Mouse (Mus musculus) hindbrain, embryonic 15.5 days (tissue): ENCODE results near the gene Piezo1. TPM values are rescaled to one million over a fixed set of nuclear protein-coding genes. Genes with fewer than 3 reads are reported as not detected.

Experiments used
- ATAC-seq: fragments of 200-750 bp; cut with Nextera tagmentation; 2 replicates; pipeline ENCODE4 v1.8.0; 2017; ENCODE audit warnings: low read depth, moderate number of reproducible peaks, moderate TSS enrichment; ENCODE audit not compliant: low FRiP score
- H3K27ac ChIP-seq: fragments of 300-500 bp; sonication (generic); replicated peaks from 2 replicates; pipeline ENCODE4 v1.5.1; 2015; ENCODE audit warnings: mild to moderate bottlenecking, inconsistent platforms
- H3K27me3 ChIP-seq: fragments of 300-500 bp; sonication (generic); 2 replicates; pipeline ENCODE4 v1.6.1; 2015; ENCODE audit warnings: control low read depth, inconsistent platforms
- H3K36me3 ChIP-seq: fragments of 300-500 bp; sonication (generic); 2 replicates; pipeline ENCODE4 v1.6.1; 2015; ENCODE audit warnings: control low read depth, inconsistent platforms
- H3K4me1 ChIP-seq: fragments of 300-500 bp; sonication (generic); replicated peaks from 2 replicates; pipeline ENCODE4 v1.6.1; 2015; ENCODE audit warnings: control low read depth, inconsistent platforms
- H3K4me2 ChIP-seq: fragments of 300-500 bp; sonication (generic); 2 replicates; pipeline ENCODE4 v1.6.1; 2015; ENCODE audit warnings: moderate library complexity, mild to moderate bottlenecking, inconsistent platforms
- H3K4me3 ChIP-seq: fragments of 300-500 bp; sonication (generic); 2 replicates; pipeline ENCODE4 v1.5.1; 2015; ENCODE audit warnings: mild to moderate bottlenecking, inconsistent platforms
- H3K9ac ChIP-seq: fragments of 300-500 bp; sonication (generic); 2 replicates; pipeline ENCODE4 v1.6.1; 2015; ENCODE audit warnings: inconsistent platforms
- H3K9me3 ChIP-seq: fragments of 300-500 bp; sonication (generic); 2 replicates; pipeline ENCODE4 v1.6.1; 2016; ENCODE audit warnings: control low read depth, inconsistent platforms
- WGBS: fragments of 180-500 bp; shearing (Covaris S2); methylation state at CpG from one replicate; pipeline ENCODE4 v1.1.7; 2015; 5-methylcytosine and 5-hydroxymethylcytosine counted together
- polyA plus RNA-seq: library from polyadenylated mRNA; unstranded; fragments of >200 nt; fragmentation: Nextera tagmentation; extraction: Ambion mirVana; gene quantifications from 2 replicates; pipeline ENCODE4 v1.2.1, GENCODE M21; 2015

Piezo1 gene
- polyA plus RNA-seq, 1 experiment from 2014 or later = 2.8 TPM

DNA sequence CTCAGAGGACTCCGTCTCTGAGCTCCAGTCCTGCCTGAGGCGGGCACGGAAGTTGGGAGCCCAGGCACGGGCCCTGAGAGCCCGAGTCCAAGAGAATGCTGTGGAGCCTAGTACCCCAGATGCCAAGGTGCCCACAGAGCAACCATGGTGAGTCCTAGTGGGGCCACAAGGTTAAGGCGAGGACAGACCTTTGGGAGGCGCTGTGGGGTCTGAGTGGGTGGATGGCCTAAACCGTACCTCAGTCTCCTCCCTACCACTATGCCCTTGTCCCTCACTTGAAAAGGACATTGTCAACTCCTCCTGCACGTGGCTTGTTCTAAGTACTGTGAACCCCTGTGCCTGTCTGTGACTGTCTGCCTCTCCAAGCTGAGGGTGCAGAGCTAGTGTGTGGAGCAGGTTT lies 18.2 kb upstream of the Piezo1 start:
- 0 out of 2 replicates have a peak, but pooled peaks cover 3% of the 10 kb centered on the region for H3K36me3 ChIP-seq
- no peaks in the 10 kb centered on the region for H3K9me3 ChIP-seq
- WGBS = 61% methylated on average over 9 of the region's 9 CpGs
- H3K27me3 ChIP-seq = no peaks in the 10 kb centered on the region
- no peak overlapping the region for H3K9ac ChIP-seq
- no peak for ATAC-seq
- H3K27ac ChIP-seq = no peak overlapping the region
- peak overlapping the region; percentile 97 for H3K4me2 ChIP-seq
- H3K4me1 ChIP-seq = peaks cover 38% of the 10 kb centered on the region
- H3K4me3 ChIP-seq = peak overlapping the region; percentile 93

DNA sequence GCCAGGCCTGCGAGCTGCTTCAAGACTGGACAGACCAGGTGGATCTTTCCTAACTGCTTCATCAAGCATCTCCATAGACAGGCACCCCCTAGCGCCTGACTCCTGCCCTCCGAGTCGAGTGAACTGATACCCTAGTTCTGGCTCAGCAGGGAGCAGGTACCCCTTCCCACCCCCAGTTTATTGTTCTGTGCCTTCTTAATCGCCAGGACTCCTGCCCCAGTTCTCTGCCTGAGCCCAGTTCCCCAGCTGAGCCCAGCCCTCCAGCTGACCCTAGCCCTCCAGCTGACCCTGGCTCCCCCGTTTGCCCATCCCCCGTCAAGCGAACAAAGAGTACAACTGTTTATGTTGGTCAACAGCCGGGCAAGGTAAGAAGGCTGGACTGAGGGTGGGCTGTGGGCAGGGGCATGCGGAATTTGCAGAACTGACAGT lies 17.8 kb upstream of the Piezo1 start:
- Histone ChIP-seq H3K4me2 (peak overlapping the region; percentile 97), H3K9me3 (no peaks in the 10 kb centered on the region), H3K9ac (0 out of 2 replicates have a peak overlapping the region, but pooled peaks have one; percentile 14), H3K36me3 (no peaks in the 10 kb centered on the region), H3K4me1 (peaks cover 35% of the 10 kb centered on the region), H3K4me3 (peak overlapping the region; percentile 93), H3K27me3 (no peaks in the 10 kb centered on the region), H3K27ac (no peak overlapping the region)
- 15% methylated on average over 10 of the region's 10 CpGs for WGBS
- no peak for ATAC-seq

GRCm38 (mm10) chr8:122568109-122568504 lies 17.0 kb upstream of the Piezo1 start:
- Histone ChIP-seq H3K27ac (peak overlapping the region; percentile 71), H3K4me2 (peak overlapping the region; percentile 97), H3K9me3 (no peaks in the 10 kb centered on the region), H3K36me3 (no peaks in the 10 kb centered on the region), H3K4me3 (peak overlapping the region; percentile 93), H3K4me1 (peaks cover 29% of the 10 kb centered on the region), H3K9ac (peak overlapping the region; percentile 83), H3K27me3 (no peaks in the 10 kb centered on the region)
- no peak; the same call in none of the 2 replicates for ATAC-seq
- 0% methylated on average over 33 of the region's 34 CpGs for WGBS

DNA sequence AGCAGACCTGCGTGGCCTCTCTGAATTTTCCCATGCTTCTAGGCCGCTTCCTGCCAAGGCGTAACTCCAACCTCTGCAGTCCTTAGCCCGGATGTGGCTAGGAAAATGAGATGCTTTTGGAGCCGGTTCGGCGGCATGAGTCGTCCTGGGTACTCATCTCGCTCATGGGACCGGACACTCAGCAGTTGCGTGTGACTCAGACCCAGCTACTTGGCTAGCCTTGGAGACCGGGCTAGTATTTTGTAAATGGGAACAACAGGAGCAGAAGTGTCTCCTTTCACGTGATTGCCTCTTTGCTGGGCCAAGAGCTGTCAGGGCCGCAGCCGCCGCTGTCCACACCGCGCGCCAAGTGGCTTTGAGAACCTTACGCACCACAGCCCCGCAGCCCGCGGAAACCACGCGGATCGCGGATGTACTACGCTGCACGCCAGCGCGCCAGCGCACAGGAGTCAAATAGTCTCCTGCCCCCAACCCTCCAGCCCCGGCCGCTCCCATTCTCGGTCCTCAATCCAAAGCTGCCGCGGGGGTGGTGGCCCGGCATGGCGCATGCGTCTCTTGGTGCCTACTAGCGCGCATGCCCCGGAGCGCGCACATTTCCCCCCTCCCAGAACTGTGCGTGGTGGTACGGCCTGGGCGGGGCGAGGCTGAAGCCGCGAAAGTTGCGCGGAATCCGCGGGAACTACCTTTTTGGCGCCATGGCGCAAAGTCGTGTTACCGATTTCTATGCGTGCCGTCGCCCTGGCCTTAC lies 16.4 kb upstream of the Piezo1 start, which contains the start of gene Cdt1:
TSS of gene Cdt1 (plus strand) at position 655 of the 748 bp plus-strand sequence.
- under 1% methylated on average over 62 of the region's 62 CpGs for WGBS
- Histone ChIP-seq H3K4me2 (peak within 1 kb of the TSS; percentile 97), H3K27ac (peak within 1 kb of the TSS; percentile 94), H3K4me3 (peak within 1 kb of the TSS; percentile 93), H3K9me3 (no peaks in the 10 kb centered on the region), H3K27me3 (no peaks in the 10 kb centered on the region), H3K36me3 (no peaks in the 10 kb centered on the region), H3K9ac (peak within 1 kb of the TSS; percentile 83), H3K4me1 (peaks cover 27% of the 10 kb centered on the region)
- peak; percentile 97 for ATAC-seq

DNA sequence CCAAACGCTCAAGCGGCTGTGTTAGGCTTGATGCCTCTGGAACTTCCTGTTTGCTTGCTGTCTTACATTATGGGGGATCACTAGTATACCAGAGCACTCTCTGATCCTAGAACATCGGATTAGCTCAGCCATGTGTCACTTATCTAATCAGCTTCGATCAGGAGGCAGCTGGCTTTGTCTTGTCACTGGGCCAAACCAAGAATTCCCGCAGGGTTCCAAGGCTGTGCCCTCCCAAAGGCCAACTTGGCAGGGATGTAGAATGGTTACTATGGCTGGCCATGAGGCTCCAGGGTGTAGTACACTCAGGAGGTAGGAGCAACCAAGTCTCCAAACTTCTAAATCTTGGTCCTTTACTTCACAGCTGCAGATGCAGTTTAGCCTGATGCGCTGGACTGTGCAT lies 15.6 kb upstream of the Piezo1 start:
- peak overlapping the region; percentile 93 for H3K4me3 ChIP-seq
- H3K4me2 ChIP-seq = peak overlapping the region; percentile 97
- peaks cover 27% of the 10 kb centered on the region for H3K4me1 ChIP-seq
- H3K27me3 ChIP-seq = no peaks in the 10 kb centered on the region
- 35% methylated on average over 6 of the region's 6 CpGs for WGBS
- H3K36me3 ChIP-seq = no peaks in the 10 kb centered on the region
- no peaks in the 10 kb centered on the region for H3K9me3 ChIP-seq
- ATAC-seq = no peak
- H3K27ac ChIP-seq = peak overlapping the region; percentile 94
- H3K9ac ChIP-seq = peak overlapping the region; percentile 83

DNA sequence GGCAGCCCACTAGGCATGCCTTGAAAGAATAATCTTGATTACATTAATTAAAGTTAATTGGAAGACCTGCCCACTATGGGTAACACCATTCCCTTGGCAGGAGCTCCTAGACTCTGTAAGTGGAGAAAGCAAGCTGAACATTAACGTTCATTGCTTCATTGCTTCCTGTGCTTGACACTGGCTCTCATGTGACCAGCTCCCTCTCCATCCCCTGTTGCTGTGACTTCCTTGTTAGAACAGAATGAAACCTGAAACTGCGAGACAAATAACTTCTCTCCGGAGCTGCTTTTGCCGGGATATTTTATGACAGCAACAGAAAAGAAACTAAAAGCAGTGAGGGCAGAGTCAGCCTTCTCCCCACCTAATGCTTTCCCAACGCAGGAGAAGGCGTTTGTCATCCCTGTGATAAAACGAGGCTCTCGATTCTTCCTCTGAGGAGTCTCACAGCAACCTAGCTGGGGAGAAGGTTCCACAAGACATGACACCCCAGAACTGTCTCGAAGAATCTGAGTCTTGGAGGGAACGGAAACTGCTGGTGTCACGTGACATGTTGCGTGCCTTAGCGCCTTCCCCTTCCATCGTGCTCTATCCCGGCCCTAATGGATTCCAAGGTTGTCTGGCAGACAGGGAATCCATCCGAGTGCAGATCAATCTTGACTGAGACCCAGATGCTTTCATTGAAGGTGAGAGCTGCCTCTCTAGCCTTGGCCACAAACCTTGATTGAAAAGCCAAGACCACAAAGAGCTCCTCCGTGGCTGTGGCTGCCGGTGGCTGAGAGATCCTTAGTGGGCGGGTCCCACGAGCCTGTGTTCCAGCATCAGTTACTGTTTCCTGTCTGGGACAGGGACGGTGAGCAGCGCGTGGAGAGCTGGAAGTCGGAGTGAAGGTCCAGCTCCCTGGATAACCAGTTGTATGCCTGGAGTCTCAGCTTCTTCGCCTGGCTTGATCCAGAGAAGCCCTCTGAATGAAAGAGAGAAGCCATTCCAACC lies 13.5 kb upstream of the Piezo1 start:
- no peak for ATAC-seq
- WGBS = 89% methylated on average over 25 of the region's 25 CpGs
- peaks cover 27% of the 10 kb centered on the region for H3K4me1 ChIP-seq
- no peaks in the 10 kb centered on the region for H3K9me3 ChIP-seq
- no peak overlapping the region for H3K4me2 ChIP-seq
- H3K27ac ChIP-seq = no peak overlapping the region
- no peaks in the 10 kb centered on the region for H3K36me3 ChIP-seq
- H3K27me3 ChIP-seq = no peaks in the 10 kb centered on the region
- no peak overlapping the region for H3K9ac ChIP-seq
- H3K4me3 ChIP-seq = no peak overlapping the region

DNA sequence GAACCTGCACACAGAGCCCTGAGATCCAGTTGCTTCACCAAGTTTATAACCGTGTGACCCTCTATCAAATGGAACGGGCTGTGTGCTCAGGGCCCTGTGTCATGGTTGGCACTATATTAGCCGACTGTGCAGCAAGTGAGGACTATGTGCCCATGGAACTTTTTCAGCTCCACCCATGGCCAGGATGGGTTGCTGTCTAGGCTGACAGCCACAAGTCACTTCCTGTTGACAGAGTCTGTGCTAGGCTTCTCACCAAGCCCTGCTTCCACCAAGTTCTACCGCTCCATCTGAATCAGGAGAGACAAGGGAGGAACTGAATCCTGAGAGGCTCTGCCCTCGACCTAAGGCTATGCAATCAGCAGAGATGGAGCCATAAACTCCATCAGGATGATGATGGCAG lies 10.1 kb upstream of the Piezo1 start:
- WGBS = 81% methylated on average over 5 of the region's 5 CpGs

GRCm38 (mm10) chr8:122558671-122559349 lies 7.7 kb upstream of the Piezo1 start:
- H3K4me1 ChIP-seq = no peaks in the 10 kb centered on the region; the same call in 1 of the 2 replicates
- no peaks in the 10 kb centered on the region for H3K9me3 ChIP-seq
- no peak overlapping the region for H3K27ac ChIP-seq
- 16% methylated on average over 12 of the region's 12 CpGs for WGBS
- ATAC-seq = no peak
- H3K36me3 ChIP-seq = no peaks in the 10 kb centered on the region
- no peak overlapping the region for H3K4me3 ChIP-seq
- H3K27me3 ChIP-seq = no peaks in the 10 kb centered on the region
- no peak overlapping the region for H3K4me2 ChIP-seq
- H3K9ac ChIP-seq = no peak overlapping the region

More for the DNA sequence above, 10.1 kb upstream of the Piezo1 start:
- H3K4me2 ChIP-seq = no peak overlapping the region
- no peak overlapping the region for H3K9ac ChIP-seq
- H3K36me3 ChIP-seq = no peaks in the 10 kb centered on the region
- no peaks in the 10 kb centered on the region for H3K9me3 ChIP-seq
- no peak overlapping the region for H3K4me3 ChIP-seq
- H3K4me1 ChIP-seq = peaks cover under 1% of the 10 kb centered on the region
- ATAC-seq = no peak
- H3K27ac ChIP-seq = no peak overlapping the region
- H3K27me3 ChIP-seq = no peaks in the 10 kb centered on the region

DNA sequence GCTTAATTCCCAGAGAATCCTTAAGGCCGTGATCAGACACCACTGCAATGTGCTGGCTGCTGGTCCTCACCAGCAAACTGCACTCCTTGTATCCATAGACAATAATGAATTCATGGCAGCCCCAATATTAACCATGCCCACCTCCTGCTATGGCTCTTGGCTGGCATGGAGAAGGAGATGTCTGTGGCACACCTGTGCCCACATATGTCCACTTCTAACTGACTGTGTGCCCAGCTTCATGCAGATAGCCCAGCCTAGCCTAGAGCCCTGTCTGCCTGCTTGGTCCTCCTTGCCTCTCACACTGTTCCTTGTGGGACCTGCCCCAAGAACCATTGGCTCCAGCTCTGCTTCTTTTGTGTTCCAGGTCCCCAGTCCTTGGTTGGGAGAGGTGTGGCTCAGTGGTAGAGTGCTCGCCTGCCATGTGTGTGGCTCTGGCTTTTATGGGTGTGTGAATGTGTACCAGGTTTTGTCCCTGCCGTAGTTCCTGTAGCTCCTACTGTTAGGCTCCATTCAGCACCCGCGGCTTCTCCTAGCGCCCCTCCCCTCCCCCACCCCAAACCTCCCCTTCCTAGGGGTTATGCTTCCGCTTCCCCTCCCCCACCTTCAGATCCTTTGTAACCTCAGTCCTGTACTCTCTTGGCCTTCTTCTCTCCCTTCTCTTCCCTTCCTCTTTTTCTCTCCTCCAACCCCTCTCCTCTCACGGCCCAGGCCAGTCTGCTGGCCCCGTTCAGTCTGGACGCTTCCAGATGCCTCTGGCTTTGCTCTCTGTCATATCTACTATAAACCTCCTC lies 6.3 kb upstream of the Piezo1 start:
- Histone ChIP-seq H3K4me3 (no peak overlapping the region), H3K36me3 (no peaks in the 10 kb centered on the region), H3K4me2 (no peak overlapping the region), H3K4me1 (no peaks in the 10 kb centered on the region; the same call in 1 of the 2 replicates), H3K27ac (no peak overlapping the region), H3K9ac (no peak overlapping the region), H3K9me3 (no peaks in the 10 kb centered on the region), H3K27me3 (0 out of 2 replicates have a peak, but pooled peaks cover 4% of the 10 kb centered on the region)
- WGBS = 45% methylated on average over 10 of the region's 10 CpGs
- no peak for ATAC-seq

DNA sequence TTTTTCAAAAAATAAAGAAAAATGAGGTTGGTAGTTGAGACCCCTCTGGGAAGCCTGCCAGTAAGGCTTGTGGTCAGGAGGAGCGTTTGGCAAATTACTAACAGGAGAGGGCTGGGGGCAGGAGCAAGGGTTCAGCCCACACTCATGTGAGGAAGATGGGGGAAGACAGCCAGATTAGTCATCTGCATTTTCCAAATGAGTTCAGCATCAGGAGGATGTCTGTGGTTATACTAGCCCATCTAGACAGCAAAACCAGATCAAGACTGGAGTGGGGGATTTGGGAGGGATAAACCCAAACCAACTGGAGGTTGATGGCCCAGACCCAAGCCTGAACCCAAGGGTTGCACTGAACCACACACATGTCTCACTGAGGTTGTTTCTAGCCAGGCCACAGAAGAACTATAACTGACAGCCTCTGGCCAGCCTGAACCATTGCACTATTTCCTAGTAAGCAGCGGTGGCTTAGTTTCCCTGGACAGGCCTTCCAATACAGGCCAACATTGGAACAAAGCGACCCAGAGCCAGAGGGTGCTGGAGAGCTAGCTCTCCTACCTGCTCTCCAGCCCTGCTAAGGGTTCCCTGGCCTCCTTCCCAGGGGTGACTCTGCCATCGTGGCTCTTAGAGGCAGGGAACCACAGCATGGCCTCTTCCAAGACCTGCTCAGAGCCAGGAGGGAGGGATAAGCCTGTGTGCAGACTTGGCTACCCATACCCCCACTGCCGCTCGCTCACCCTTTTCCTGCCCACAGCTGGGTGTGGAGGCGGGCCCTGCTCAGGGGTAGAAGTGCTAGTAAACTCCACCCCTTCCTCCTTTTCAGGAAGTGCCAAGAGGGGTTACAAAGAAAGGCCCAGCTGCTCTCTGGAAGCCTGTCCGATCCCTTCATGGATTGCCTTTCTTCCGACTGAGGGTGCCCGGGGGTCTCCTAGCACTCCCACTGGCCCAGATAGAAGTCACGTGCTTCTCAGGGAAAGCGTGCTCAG lies 5.2 kb upstream of the Piezo1 start:
- peaks cover 14% of the 10 kb centered on the region for H3K27me3 ChIP-seq
- 57% methylated on average over 12 of the region's 12 CpGs for WGBS
- no peak for ATAC-seq
- H3K36me3 ChIP-seq = no peaks in the 10 kb centered on the region
- peaks cover 2% of the 10 kb centered on the region for H3K4me1 ChIP-seq
- H3K9me3 ChIP-seq = no peaks in the 10 kb centered on the region
- no peak overlapping the region for H3K9ac ChIP-seq
- H3K4me2 ChIP-seq = no peak overlapping the region
- no peak overlapping the region for H3K4me3 ChIP-seq
- H3K27ac ChIP-seq = 0 out of 2 replicates have a peak overlapping the region, but pooled peaks have one; percentile 1
